Mouse (Mus musculus): ENCODE measurements at regions not wholly inside any gene's neighbourhood (a gene's known extent, or its start where the extent isn't known, plus 50 kb on each side); places are given as distances from the start of the nearest gene placed in this dataset.

- no peaks in the 10 kb centered on the region for H3K36me3 ChIP-seq (ENCODE audit: control insufficient read depth, insufficient read depth, low read length)
- H3K27ac ChIP-seq (ENCODE audit: low read depth, low read length): no peak overlapping the region
- no peaks in the 10 kb centered on the region for H3K27me3 ChIP-seq (replicated peaks; ENCODE audit: control insufficient read depth, insufficient read depth, low read length)
- whole genome bisulfite sequencing: 64% methylated on average over 9 of the region's 9 CpGs
- H3K9ac ChIP-seq (ENCODE audit: low read length): no peak overlapping the region
- ATAC-seq (peak; percentile 63; the same call in 1 of the 2 replicates), DNase-seq (ENCODE audit: low spot score) (peak; percentile 51)
- no peaks in the 10 kb centered on the region for H3K4me1 ChIP-seq (ENCODE audit: control insufficient read depth, insufficient read depth, low read length)
- no peak overlapping the region for H3K4me3 ChIP-seq (ENCODE audit: low read depth, low read length)
- H3K4me2 ChIP-seq (ENCODE audit: low read length): no peak overlapping the region
- H3K9me3 ChIP-seq (replicated peaks; ENCODE audit: control insufficient read depth, low read length): no peaks in the 10 kb centered on the region
Measured at GRCm38 (mm10) chr10:25016110-25016509, 88.8 kb upstream of the Arg1 start.

DNA sequence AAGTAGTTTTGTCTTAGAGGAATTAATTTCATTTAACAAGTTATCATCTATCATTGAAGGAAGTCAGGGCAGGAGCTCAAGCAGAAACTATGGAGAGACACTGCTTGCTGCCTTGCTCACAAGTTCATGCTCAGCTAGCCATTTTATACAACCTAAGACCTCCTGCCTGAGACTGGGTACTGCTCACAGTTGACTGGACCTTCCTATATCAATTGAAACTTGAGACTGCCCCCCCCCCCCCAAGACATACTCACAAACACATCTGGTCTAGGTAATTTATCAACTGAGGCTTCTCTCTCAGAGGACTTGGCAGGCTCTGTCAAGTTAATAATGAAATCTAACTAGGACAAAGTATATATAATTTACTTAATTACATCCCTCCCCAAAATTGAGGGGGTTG lies 84.8 kb upstream of the Arg1 start:
- no peak for DNase-seq (ENCODE audit: low spot score)
- H3K36me3 ChIP-seq (ENCODE audit: control insufficient read depth, insufficient read depth, low read length): no peaks in the 10 kb centered on the region

DNA sequence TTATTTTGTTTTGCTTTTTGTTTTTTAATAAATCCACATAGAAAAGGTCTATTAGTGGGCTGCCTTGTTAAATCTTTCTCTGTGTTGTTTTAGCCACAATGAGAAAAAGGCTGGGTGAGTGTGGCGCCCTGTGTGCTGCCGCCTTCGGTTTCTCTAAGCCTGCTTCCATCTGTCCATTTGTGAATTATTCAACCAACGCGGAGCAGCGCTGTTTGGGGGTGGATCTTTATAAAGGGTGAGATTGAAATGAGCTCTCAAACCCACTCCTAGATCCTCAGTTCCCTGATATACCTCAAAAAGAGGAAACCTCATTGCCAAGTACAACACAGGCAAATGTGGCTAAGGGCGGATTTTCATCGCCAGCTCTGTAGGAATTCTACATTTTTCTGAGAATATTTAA lies 74.0 kb upstream of the Arg1 start:
- H3K9me3 ChIP-seq (replicated peaks; ENCODE audit: control insufficient read depth, low read length): no peaks in the 10 kb centered on the region
- WGBS: 67% methylated on average over 8 of the region's 8 CpGs
- no peak overlapping the region for H3K9ac ChIP-seq (ENCODE audit: low read length)
- no peak overlapping the region for H3K4me2 ChIP-seq (ENCODE audit: low read length)
- ATAC-seq (peak; percentile 71; the same call in 1 of the 2 replicates), DNase-seq (ENCODE audit: low spot score) (peak; percentile 19)
- H3K4me3 ChIP-seq (ENCODE audit: low read depth, low read length): no peak overlapping the region
- H3K27me3 ChIP-seq (replicated peaks; ENCODE audit: control insufficient read depth, insufficient read depth, low read length): no peaks in the 10 kb centered on the region
- H3K4me1 ChIP-seq (ENCODE audit: control insufficient read depth, insufficient read depth, low read length): peaks cover 3% of the 10 kb centered on the region; the same call in 1 of the 2 replicates
- no peaks in the 10 kb centered on the region for H3K36me3 ChIP-seq (ENCODE audit: control insufficient read depth, insufficient read depth, low read length)
- H3K27ac ChIP-seq (ENCODE audit: low read depth, low read length): no peak overlapping the region

More for the DNA sequence above, 84.8 kb upstream of the Arg1 start:
- Histone ChIP-seq H3K4me3 (ENCODE audit: low read depth, low read length) (no peak overlapping the region), H3K4me1 (ENCODE audit: control insufficient read depth, insufficient read depth, low read length) (no peaks in the 10 kb centered on the region), H3K27me3 (replicated peaks; ENCODE audit: control insufficient read depth, insufficient read depth, low read length) (no peaks in the 10 kb centered on the region), H3K4me2 (ENCODE audit: low read length) (no peak overlapping the region), H3K9me3 (replicated peaks; ENCODE audit: control insufficient read depth, low read length) (no peaks in the 10 kb centered on the region), H3K27ac (ENCODE audit: low read depth, low read length) (no peak overlapping the region), H3K9ac (ENCODE audit: low read length) (no peak overlapping the region)
- no peak for ATAC-seq

DNA sequence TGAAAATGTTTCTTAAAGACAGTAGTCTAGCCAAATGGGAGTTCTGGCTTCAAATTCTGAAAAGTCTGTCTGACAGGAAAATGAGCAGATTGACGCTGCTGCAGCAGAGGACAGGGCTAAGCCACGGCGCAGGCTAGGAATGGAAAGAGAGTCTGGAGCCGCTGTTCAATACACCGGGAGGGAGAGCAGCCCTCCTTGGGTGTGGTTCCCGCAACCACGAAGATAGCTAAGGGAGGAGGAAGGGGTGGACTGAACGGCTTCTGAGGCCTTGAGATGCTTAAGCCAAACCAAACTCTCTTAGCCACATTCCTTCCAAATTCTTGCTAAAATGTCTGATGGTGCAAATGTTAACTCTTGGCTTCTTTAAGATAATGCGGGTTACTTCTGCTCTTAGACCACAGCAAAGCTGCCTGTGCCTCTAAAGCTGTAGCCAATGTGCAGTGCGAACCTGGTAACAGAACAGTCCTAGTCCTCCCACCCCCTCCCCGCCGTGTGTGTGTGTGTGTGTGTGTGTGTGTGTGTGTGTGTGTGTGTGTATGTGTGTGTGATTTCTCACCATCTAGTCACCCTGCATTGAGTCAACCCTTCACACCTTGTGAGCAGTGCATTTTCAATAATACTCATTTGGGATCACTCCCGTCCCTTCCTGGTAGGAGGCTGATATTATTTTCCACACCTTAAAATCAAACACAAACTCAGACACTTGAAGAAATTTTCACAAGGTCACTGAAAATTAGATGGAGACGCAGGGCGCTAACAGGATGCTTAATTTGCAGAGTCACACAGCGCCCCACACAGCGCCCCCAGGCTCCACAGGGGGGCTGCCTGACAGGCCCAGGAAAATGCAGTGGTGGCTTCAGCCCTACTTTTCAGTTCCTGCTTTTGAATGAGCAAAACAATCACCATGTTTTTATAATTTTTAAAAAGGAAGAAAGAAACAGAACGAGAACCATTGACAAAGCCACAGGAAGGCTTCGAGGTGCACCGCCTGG lies 73.2 kb upstream of the Arg1 start:
- ATAC-seq (peak; percentile 67; the same call in 1 of the 2 replicates), DNase-seq (ENCODE audit: low spot score) (peak; percentile 24)
- H3K4me2 ChIP-seq (ENCODE audit: low read length): no peak overlapping the region
- H3K9me3 ChIP-seq (replicated peaks; ENCODE audit: control insufficient read depth, low read length): no peaks in the 10 kb centered on the region
- H3K27ac ChIP-seq (ENCODE audit: low read depth, low read length): no peak overlapping the region
- no peak overlapping the region for H3K9ac ChIP-seq (ENCODE audit: low read length)
- peaks cover 3% of the 10 kb centered on the region; the same call in 1 of the 2 replicates for H3K4me1 ChIP-seq (ENCODE audit: control insufficient read depth, insufficient read depth, low read length)
- WGBS: 76% methylated on average over 20 of the region's 20 CpGs
- no peak overlapping the region for H3K4me3 ChIP-seq (ENCODE audit: low read depth, low read length)
- H3K36me3 ChIP-seq (ENCODE audit: control insufficient read depth, insufficient read depth, low read length): no peaks in the 10 kb centered on the region
- no peaks in the 10 kb centered on the region for H3K27me3 ChIP-seq (replicated peaks; ENCODE audit: control insufficient read depth, insufficient read depth, low read length)

- peaks cover 3% of the 10 kb centered on the region; the same call in 1 of the 2 replicates for H3K4me1 ChIP-seq (ENCODE audit: control insufficient read depth, insufficient read depth, low read length)
- ATAC-seq (no peak), DNase-seq (ENCODE audit: low spot score) (peak; percentile 29)
- H3K4me2 ChIP-seq (ENCODE audit: low read length): no peak overlapping the region
- no peak overlapping the region for H3K27ac ChIP-seq (ENCODE audit: low read depth, low read length)
- H3K27me3 ChIP-seq (replicated peaks; ENCODE audit: control insufficient read depth, insufficient read depth, low read length): no peaks in the 10 kb centered on the region
- H3K9ac ChIP-seq (ENCODE audit: low read length): no peak overlapping the region
- H3K36me3 ChIP-seq (ENCODE audit: control insufficient read depth, insufficient read depth, low read length): no peaks in the 10 kb centered on the region
- H3K4me3 ChIP-seq (ENCODE audit: low read depth, low read length): no peak overlapping the region
- no peaks in the 10 kb centered on the region for H3K9me3 ChIP-seq (replicated peaks; ENCODE audit: control insufficient read depth, low read length)
- 81% methylated on average over 5 of the region's 5 CpGs for WGBS
Measured at GRCm38 (mm10) chr10:24999807-25000206, 72.5 kb upstream of the Arg1 start.

DNA sequence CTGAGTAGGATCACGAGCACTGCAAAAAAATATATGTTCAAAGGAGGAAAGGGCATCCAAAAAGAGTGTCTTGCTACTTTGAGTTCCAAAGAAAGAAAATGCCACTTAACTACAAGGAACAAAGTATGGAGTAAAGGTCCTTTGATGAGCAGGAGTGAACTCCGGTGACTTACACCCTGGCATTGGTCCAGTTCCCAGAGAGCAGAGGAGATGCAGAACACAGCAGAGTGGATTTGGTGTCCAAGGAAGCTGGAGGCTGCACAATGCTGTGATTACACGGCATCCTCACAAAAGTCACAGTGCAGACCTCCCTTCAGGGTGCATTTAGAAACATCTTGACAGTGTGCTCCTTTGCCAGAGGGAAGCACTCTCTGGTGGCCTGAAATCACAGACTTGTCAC lies 70.4 kb upstream of the Arg1 start:
- H3K36me3 ChIP-seq (ENCODE audit: control insufficient read depth, insufficient read depth, low read length): no peaks in the 10 kb centered on the region
- no peak overlapping the region for H3K27ac ChIP-seq (ENCODE audit: low read depth, low read length)
- no peak for ATAC-seq
- no peak for DNase-seq (ENCODE audit: low spot score)
- no peak overlapping the region for H3K4me3 ChIP-seq (ENCODE audit: low read depth, low read length)
- H3K4me1 ChIP-seq (ENCODE audit: control insufficient read depth, insufficient read depth, low read length): peaks cover 3% of the 10 kb centered on the region; the same call in 1 of the 2 replicates
- H3K9ac ChIP-seq (ENCODE audit: low read length): no peak overlapping the region
- no peaks in the 10 kb centered on the region for H3K27me3 ChIP-seq (replicated peaks; ENCODE audit: control insufficient read depth, insufficient read depth, low read length)
- WGBS: 86% methylated on average over 3 of the region's 3 CpGs
- no peaks in the 10 kb centered on the region for H3K9me3 ChIP-seq (replicated peaks; ENCODE audit: control insufficient read depth, low read length)
- no peak overlapping the region for H3K4me2 ChIP-seq (ENCODE audit: low read length)

- H3K27me3 ChIP-seq (replicated peaks; ENCODE audit: control insufficient read depth, insufficient read depth, low read length): no peaks in the 10 kb centered on the region
- WGBS: 94% methylated on average over 2 of the region's 2 CpGs
- H3K4me3 ChIP-seq (ENCODE audit: low read depth, low read length): no peak overlapping the region
- no peaks in the 10 kb centered on the region for H3K9me3 ChIP-seq (replicated peaks; ENCODE audit: control insufficient read depth, low read length)
- ATAC-seq: no peak
- no peaks in the 10 kb centered on the region for H3K4me1 ChIP-seq (ENCODE audit: control insufficient read depth, insufficient read depth, low read length)
- no peak overlapping the region for H3K4me2 ChIP-seq (ENCODE audit: low read length)
- H3K27ac ChIP-seq (ENCODE audit: low read depth, low read length): no peak overlapping the region
- no peaks in the 10 kb centered on the region for H3K36me3 ChIP-seq (ENCODE audit: control insufficient read depth, insufficient read depth, low read length)
- H3K9ac ChIP-seq (ENCODE audit: low read length): no peak overlapping the region
- no peak for DNase-seq (ENCODE audit: low spot score)
Measured at GRCm38 (mm10) chr10:24995751-24996150, 68.5 kb upstream of the Arg1 start.

GRCm38 (mm10) chr10:24989965-24990653 lies 62.8 kb upstream of the Arg1 start:
- no peak overlapping the region for H3K9ac ChIP-seq (ENCODE audit: low read length)
- no peak; the same call in 1 of the 2 replicates for ATAC-seq
- H3K36me3 ChIP-seq (ENCODE audit: control insufficient read depth, insufficient read depth, low read length): no peaks in the 10 kb centered on the region
- no peaks in the 10 kb centered on the region for H3K9me3 ChIP-seq (replicated peaks; ENCODE audit: control insufficient read depth, low read length)
- H3K27ac ChIP-seq (ENCODE audit: low read depth, low read length): no peak overlapping the region
- WGBS: 83% methylated on average over 2 of the region's 2 CpGs
- no peak overlapping the region for H3K4me2 ChIP-seq (ENCODE audit: low read length)
- no peaks in the 10 kb centered on the region for H3K4me1 ChIP-seq (ENCODE audit: control insufficient read depth, insufficient read depth, low read length)
- H3K27me3 ChIP-seq (replicated peaks; ENCODE audit: control insufficient read depth, insufficient read depth, low read length): no peaks in the 10 kb centered on the region
- H3K4me3 ChIP-seq (ENCODE audit: low read depth, low read length): no peak overlapping the region
- peak; percentile 21 for DNase-seq (ENCODE audit: low spot score)
